Mouse (Mus musculus): ENCODE measurements at regions not wholly inside any gene's neighbourhood (a gene's known extent, or its start where the extent isn't known, plus 50 kb on each side); places are given as distances from the start of the nearest gene placed in this dataset.

GRCm38 (mm10) chr19:6684921-6685320, 142.1 kb upstream of the Slc22a12 start:
- no peak for DNase-seq

DNA sequence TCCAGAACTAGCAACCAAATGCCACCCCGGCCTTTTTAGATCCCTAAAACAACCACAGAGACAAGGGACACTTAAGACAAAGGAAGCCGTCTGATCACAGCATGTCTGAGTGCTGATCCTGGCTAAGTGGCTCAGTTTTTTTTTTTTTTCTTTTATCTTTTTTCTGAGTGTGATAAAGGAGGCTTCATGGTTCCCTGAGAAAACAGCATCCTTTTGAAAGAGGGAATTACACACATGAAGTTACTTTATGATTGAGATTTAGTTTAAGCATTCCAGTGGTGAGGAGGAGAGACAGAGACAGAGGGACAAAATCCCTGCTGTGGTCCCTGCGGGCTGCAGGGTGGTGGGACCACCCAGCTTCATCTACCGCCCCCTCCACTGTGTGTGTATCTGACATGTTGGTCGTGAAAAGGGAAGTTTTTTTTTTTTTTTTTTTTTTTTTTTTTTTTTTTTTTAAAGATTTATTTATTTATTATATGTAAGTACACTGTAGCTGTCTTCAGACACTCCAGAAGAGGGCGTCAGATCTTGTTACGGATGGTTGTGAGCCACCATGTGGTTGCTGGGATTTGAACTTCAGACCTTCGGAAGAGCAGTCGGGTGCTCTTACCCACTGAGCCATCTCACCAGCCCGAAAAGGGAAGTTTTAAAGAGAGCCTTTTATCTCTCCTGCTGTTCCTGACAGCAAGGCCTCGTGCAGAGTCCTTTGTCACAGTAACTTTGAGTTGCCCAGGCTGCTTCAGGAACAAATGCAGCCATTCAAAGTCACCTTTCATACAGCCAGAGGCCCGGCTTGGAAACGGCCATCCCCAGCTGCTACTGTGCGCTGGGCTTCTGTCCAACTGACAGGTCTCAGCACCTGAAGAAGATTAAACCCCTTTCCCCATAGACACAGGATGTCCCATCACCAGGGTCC, 136.8 kb upstream of the Slc22a12 start:
- no peak for DNase-seq

- DNase-seq, result no peak
Observed at GRCm38 (mm10) chr19:6677511-6677910, 134.7 kb upstream of the Slc22a12 start.

DNA sequence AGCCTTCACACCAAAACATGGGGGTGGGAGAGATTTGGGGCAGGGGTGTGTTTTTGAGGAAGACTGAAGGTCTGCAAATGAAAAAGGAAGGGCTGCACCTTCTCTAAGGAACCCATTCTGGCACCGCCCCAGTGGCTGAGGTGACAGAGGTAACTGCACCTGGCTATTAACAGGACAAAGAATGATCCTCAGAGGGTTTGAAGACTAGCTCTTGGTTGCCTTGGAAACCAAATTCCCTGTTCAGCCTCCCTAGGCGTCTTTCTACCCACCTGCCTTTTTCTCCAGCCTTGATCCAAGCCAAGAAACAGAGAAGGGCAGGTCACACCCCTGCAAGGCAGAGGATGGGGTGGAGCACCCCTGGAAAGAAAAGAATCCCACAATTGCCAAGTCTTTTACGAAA, 132.8 kb upstream of the Slc22a12 start:
- no peak for DNase-seq

DNA sequence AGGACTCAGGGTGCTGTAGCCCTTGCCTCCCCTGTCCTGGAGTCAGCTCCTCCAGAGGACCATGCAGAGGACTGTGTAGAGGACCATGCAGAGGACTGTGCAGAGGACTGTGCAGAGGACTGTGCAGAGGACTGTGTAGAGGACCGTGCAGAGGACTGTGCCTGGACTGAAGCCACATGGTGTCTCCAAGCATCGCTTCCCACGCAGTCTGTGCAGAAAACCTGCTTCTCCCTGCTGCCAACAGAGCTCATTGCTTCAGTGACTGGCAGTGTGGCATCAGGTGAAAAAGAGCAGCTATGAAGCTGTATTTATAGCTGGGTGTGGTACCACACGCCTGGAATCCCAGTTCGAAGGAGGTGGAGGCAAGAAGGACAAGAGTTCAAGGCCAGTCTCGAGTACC, 128.9 kb upstream of the Slc22a12 start:
- no peak for DNase-seq

GRCm38 (mm10) chr19:6669881-6670280, 127.0 kb upstream of the Slc22a12 start:
- no peak for DNase-seq

GRCm38 (mm10) chr19:6668545-6668944, 125.7 kb upstream of the Slc22a12 start:
- no peak for DNase-seq

DNA sequence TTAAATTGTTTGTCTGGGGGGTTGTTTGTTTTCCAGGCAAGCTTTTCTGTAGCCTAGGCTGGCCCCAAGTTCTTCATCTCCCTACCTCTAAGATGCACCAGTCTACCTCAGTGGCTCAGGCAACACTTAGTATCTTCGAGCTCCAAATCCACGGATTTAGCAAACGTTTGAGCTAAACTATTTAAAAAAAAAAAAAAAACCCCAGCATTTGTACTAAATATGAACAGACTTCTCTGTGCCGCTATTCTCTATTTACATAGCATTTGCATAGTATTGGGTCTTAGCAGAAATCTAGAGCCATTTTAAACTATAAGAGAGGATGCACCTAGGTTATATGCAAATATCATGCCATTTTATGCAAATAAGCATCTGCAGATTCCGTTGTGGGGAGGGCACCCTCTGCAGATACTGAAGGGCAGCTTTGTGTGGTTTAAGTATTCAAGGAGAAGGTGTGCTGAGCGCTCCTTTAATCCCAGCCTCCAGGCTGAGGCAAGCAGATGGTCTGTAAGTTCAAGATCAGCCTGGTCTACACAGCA, 123.4 kb upstream of the Slc22a12 start:
- no peak for DNase-seq

- DNase-seq, result no peak
Observed at GRCm38 (mm10) chr19:6665264-6666054, 122.6 kb upstream of the Slc22a12 start.

DNA sequence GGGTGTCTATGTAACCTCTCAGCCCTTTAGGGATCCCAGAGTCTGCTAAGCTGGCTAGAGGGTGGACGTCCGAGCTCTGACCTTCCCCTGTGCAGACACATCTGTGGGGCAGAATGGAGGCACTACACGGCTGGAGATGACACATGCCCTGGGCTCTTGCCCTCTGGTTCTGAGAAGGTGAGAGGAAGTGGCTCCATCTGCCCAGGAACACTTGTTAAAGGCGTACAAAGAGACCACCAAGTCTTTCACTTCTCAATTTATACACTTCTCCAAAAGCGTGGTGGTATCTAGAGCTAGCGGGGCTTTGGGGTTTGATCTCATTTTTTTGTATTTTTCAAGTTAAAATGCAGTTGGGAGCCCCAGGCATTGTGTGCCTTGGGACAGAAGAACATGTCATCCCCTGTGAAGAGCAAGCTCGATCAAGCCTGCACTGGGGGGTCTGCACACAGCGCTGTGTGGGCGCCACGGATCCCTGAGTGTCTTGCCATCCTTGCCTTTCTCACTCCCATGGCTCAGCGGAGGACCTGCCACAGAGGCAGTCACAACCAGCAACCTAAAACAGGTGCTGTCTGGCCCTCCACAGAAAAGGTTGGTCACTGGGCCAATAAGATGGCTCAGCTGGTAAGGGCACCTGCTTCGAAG, 121.6 kb upstream of the Slc22a12 start:
- DNase-seq, result no peak

DNA sequence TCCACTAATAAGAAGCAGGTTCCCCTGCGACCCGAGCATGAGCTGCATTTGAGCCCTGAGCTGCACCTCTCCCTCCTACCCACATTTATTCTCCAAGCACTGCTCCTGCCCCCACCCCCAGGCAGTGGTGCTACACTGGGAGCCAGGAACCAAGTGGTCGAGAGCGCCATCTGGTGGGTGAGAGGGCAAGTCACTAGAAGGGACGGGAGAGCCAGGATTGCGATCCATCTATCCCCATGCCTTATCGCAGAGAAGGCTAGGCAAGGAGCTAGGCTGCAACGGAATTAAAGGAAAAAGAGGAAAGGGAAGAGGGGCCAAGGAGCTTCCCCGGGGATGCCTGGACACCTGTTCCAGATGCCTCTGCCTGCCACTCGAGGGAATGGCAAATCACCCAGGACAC, 120.6 kb upstream of the Slc22a12 start:
- DNase-seq, result peak; percentile 89

- DNase-seq, result no peak
Observed at GRCm38 (mm10) chr19:6662346-6662939, 119.6 kb upstream of the Slc22a12 start.

GRCm38 (mm10) chr19:6661508-6661871, 118.7 kb upstream of the Slc22a12 start:
- no peak for DNase-seq

DNA sequence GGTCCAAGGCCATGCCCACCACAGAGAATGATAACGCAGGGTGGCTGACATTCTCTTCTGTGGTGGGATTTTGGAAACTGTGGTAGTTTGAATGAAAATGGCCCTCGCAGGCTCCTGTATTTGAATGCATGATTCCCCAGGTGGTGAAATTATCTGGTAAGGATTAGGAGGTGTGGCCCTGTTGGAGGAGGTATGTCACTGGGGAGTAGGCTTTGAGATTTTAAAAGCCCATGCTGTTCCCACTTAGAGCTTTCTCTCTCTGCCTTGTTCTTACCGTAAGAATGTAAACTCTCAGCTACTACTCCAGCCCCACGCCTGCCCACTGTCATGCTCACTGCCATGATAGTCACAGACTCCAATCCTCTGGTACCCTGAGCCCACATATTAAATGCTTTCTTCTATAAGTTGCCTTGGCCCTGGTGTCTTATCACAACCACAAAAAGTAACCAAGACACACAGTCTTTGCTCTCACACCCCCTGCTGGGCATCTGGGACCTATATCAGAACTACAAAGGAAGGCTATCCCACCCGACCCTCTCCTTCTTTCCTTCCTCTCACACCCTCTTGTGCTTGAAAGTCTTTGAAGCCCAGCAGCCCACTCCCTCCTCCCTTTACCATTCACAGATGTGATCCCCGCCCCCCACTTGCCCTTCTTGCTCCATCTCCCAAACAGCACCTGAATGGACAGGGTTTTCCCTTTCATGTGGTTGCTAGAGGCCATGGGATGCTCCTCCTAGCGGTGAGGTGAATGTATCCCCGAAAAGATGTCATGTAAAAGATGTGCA, 118.1 kb upstream of the Slc22a12 start:
- no peak for DNase-seq

- DNase-seq, result no peak
Observed at GRCm38 (mm10) chr19:6660157-6660556, 117.3 kb upstream of the Slc22a12 start.

- no peak for DNase-seq
Observed at GRCm38 (mm10) chr19:6654550-6654949, 111.7 kb upstream of the Slc22a12 start.

DNA sequence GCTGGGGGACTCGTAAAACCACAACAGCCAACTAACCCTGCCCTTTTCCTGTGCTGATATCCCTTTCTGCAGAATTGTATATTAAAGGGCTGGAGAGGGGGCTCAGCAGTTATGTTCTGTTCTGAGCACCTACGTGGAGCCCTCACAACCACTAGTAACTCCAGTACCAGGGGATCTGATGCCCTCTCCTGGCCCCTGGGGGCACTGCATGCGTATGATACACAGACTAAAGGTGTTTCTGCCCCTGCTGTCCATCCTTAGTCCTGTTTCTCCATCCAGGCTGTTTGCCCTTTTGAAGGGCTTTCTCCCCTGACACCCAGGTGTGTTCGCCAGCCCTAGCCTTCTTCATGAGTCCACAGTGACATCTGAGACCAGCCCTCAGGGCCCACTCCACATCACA, 109.9 kb upstream of the Slc22a12 start:
- DNase-seq, result no peak

DNA sequence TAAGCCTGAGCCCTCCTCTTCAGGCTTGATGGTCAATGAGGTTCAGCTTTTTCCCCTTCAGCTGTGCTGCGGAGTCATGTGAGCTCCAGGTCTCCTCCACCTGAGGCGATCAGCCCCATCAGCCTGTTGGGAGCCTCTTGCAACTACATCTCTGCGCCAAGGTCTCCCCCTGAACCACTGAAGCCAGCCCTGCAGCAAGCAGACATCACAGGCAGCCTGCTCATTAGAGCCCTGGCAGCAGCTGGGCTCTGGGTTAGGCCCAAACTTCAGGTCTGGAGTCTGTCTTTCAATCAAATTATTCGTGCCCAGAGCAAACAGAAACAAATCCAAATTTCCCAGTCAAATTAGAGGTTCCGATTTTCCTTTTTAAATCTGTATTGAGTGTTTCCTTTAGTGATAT, 108.4 kb upstream of the Slc22a12 start:
- DNase-seq, result no peak

DNA sequence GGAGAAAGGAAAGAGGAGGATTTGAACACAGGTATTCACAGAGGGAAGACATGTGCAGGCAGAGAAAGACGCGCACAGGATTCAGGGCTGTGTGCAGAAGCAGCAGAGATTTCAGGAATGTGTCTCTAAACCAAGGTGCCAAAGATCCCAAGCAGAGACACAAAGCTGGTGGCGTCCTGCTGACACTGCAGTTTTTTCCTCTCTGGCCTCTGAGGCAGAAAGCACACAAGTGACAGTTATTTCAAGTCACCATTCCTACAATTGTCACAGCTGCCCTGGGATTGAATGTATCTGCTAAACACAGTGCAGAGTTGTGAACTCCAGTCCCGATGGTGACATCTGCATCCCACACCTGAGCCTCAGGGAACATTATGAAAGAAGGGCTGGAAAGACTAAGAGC, 107.1 kb upstream of the Slc22a12 start:
- no peak for DNase-seq

DNA sequence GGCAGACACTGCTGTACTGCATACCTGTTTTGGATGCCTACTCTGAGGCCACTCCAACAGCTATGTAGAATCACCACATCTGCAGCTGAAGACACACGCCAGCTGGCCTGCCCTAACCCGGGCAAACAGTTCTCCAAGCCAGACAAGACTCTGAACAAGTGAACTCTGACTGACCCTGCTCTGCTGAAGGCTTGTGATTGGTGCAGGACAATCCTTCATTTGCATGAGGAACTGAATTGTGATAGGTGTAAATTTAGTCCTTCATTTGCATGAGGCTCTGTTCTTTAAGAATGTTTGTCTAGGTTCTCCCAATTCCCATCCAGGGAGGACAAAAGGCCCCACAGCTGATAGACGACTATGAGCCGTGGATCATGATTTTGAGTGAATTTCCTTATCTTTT, 104.9 kb upstream of the Slc22a12 start:
- no peak for DNase-seq

- DNase-seq, result no peak
Observed at GRCm38 (mm10) chr19:6647216-6647615, 104.4 kb upstream of the Slc22a12 start.

DNA sequence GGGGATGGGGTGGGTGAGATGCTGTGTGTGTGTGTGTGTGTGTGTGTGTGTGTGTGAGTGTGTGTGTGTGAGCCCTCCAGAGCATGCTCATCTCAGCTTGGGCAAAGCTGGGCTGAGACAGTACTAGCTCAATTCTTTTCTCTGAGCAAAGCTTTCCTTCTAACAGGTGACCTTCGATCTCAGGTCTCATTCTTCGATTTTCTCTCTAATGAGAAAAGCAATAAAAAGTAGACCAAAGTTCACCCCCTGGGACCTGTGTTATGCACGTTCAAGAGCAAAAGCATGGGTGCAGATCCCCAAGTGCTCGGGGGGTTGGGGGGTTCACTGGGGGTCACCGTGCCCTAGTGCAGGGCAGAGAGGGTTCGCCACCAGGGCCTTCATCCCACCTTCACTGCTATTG, 103.1 kb upstream of the Slc22a12 start:
- no peak for DNase-seq
